Mouse (Mus musculus) thymus, postnatal 36 days (tissue): ENCODE data around the gene S1pr4.
A peak's percentile ranks its signal among the peaks of the same experiment; 100 is the strongest.

Experiments used
- DNase-seq, 2 experiments: peaks; one replicate each; pipeline ENCODE4 v3.0.0; 2022; ENCODE audit warnings: mixed read lengths in 2 of 2

The S1pr4 gene

GRCm38 (mm10) chr10:81493601-81494220 lies 6.2 kb downstream of the S1pr4 start:
- DNase-seq = peak; percentile 48 to 49

- no peak for DNase-seq
Observed at GRCm38 (mm10) chr10:81492606-81493240, 7.2 kb downstream of the S1pr4 start.

DNA sequence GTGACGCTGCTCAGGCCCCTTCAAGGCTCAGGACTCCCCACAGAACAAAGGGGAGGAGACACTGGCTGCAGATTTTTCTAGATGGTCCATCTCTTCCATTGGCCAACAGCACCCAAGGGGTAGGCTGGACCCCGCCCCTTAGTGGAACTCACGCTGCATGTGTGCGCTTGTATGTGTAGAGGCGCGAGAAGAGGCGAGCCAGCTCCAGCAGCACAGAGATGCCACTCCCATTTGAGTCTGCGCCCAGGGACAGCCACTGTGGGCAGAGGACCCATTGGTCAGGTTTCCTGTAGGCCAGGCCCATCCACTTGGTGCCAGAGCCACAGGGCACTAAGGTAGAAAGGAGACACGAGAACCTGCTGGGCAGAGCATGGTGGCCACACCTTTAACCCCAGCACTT lies 8.9 kb downstream of the S1pr4 start:
- no peak for DNase-seq

- DNase-seq = no peak
Observed at GRCm38 (mm10) chr10:81489941-81490340, 10.0 kb downstream of the S1pr4 start.

DNA sequence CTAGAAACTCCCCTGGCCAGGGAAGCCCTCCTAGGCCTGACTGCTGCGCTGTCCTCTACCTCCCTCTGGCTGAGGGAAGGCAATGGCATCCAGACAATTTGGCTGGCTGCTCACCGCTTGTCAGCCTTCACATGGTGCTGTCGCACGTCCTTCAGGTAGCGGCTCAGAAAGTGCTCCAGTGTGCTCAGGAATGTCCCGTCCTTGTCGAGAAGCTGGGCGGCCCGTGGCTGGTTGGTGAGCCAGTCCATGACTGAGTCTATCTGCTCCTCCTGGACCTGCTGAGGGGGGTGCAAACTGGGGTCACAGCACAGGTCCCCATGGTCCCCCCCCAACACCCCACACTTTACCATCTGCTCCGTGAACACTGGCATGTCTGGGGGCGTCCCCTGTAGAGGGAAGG lies 11.9 kb downstream of the S1pr4 start:
- no peak for DNase-seq

GRCm38 (mm10) chr10:81486496-81486895 lies 13.4 kb downstream of the S1pr4 start:
- DNase-seq = no peak

- DNase-seq = no peak
Observed at GRCm38 (mm10) chr10:81485479-81486018, 14.4 kb downstream of the S1pr4 start.

DNA sequence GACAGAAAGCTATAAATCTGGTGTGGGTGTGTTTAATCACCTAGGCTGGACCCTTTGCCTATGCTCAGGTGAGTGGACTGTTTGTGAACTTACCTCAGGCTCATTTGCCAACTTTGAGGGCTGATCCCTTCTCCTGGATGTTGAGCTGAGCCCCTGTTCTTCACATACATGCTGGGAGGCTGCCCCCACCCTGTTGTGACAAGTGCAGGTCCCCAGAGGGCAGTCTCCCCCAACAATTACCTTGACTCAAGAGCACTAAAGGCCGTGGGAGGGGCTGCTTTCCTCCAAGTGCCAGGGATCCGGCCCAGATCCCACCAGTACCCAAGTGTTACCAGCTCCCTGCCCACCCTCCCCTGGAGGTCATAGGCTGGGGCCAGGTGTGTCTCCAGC lies 14.9 kb downstream of the S1pr4 start:
- DNase-seq = peak; percentile 43 to 51

- DNase-seq = no peak
Observed at GRCm38 (mm10) chr10:81484441-81485059, 15.4 kb downstream of the S1pr4 start.

DNA sequence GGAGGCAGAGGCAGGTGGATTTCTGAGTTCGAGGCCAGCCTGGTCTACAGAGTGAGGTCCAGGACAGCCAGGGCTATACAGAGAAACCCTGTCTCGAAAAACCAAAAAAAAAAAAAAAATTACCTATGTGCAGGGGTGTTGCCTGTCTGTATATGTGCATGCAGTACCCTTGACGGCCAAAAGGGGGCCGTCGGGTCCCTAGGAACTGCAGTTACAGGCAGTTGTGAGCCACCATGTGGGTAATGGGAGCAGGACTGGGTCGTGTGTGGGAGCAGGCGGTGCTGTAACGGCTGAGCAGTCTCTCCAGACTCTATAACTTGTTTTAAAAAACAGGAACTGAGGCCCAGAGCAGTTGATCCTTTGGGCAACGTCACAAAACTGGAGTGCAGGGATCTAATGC lies 15.9 kb downstream of the S1pr4 start:
- peak; percentile 41 to 52 for DNase-seq

DNA sequence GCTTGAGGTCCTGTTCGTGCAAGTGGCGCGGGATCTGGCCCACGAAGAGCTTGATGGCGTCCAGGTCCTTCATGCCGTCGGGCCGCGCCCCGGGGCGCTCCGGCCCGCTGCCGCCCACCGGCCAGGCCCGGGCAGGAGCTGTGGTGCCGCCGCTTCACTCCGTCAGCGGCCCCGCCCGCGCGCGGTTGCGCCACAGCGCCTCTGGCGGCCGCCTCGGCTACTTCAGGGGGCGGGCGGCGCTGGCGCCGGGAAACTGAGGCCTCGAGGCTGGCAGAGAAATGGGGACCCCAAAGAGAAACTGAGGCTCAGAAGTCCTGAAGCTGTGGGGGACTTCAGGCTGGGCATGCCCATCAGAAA lies 17.4 kb downstream of the S1pr4 start, which contains the start of gene Celf5:
Gene Celf5, minus strand, starts transcription at position 177 of the 357 bp plus-strand sequence.
- DNase-seq = peak; percentile 59 to 68

- no peak for DNase-seq
Observed at GRCm38 (mm10) chr10:81481605-81482532, 18.1 kb downstream of the S1pr4 start.

GRCm38 (mm10) chr10:81474461-81474860 lies 25.5 kb downstream of the S1pr4 start:
- DNase-seq = no peak

- DNase-seq = peak in 1 of 2 experiments; percentile 71
Observed at GRCm38 (mm10) chr10:81473003-81473451, 26.9 kb downstream of the S1pr4 start.

DNA sequence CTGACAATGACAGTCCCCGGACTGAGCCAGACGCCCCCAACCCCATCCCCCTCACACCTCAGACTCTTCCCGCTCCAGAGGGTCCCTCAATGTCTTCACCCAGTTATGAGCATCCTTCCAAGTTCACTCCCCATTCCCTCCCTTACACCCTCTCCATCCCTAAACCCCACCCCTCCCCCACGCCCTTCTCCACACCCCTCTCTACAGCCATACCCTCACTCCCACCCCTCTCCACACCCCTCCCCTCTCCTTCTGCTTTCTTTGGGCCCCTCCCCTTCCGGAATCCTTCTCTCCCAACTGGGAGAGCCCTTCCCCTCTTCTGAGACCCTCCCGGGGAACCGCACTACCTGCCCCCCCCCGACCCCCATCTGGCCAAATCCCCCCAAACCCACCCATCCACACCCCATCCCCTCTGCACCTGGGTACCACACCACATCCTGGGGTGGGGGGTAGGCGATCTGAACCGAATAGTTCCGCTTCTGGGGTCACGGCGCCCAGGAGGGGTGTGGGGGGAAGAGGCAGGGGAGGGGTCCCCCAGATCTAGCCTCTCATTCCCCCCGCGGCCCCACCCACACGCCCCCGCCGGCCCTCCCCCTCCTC lies 27.4 kb downstream of the S1pr4 start:
- peak in 1 of 2 experiments; percentile 42 for DNase-seq

GRCm38 (mm10) chr10:81470454-81470853 lies 29.5 kb downstream of the S1pr4 start:
- peak; percentile 39 to 67 for DNase-seq

GRCm38 (mm10) chr10:81469253-81469652 lies 30.7 kb downstream of the S1pr4 start:
- peak in 1 of 2 experiments; percentile 3 for DNase-seq

DNA sequence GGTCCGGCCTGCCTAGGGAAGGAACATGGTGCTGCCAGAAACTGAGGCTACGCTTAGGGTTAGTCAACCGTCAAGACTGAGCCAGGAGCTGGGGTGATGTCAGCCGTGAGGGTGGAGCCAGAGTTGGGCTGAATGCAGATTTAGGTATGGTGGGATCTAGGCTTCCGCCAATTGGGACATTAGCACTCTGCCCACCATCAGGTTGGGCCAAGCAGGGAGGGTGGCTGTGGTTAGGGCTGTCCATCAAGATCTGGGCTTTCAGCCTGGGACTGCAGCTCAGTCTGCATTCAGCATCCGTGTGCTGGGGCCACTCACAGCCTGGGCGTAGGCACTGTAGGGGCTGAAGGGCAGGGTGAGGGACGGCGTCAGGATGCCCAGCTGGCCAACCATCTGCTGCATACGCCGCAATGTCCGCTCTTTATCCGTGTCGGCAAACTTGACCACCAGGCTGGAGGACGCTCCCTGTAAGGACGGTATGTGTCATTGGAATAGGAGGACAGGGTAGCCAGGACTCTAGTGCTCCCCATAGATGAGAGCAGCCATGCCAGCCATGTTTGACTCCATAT lies 32.2 kb downstream of the S1pr4 start:
- DNase-seq = no peak

- DNase-seq = no peak
Observed at GRCm38 (mm10) chr10:81466881-81467280, 33.1 kb downstream of the S1pr4 start.

DNA sequence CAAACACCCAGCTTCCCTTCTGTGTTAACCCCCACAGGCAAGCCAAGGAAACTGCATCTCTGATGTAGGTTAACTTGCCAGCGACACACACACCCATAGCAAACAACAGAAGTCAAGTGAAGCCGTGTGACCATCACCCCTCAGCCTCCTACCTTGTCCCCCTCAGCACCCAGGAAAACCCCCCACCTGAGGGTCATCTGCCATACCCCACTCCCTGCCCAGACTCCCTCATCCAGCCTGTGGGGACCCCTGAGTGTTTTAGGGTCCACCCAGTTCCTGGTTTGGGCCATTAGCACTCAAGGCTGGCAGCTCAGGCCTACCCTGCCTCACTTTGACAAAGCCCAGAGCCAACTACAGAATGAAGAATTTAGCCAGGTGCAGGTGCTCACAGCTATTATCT lies 33.9 kb downstream of the S1pr4 start:
- no peak for DNase-seq

GRCm38 (mm10) chr10:81465265-81465645 lies 34.7 kb downstream of the S1pr4 start:
- no peak for DNase-seq
